Mouse (Mus musculus) MEL (cell line): Measurements from ENCODE around the gene Gm45213.

Experiments used
- CTCF ChIP-seq, 3 experiments: IDR thresholded peaks in 2 of 3; conservative IDR thresholded peaks in 1 of 3; 2 replicates each; pipeline ENCODE4 v1.5.1; 2011 to 2012; ENCODE audit warnings: low read length in 3 of 3, low read depth in 2 of 3, mild to moderate bottlenecking in 2 of 3, improper control_type of control experiment in 1 of 3, inconsistent platforms in 1 of 3, mixed read lengths in 1 of 3, moderate library complexity in 1 of 3; ENCODE audit not compliant: control insufficient read depth in 1 of 3, insufficient read depth in 1 of 3, poor library complexity in 1 of 3, severe bottlenecking in 1 of 3
- HCFC1 ChIP-seq: IDR thresholded peaks from 2 replicates; pipeline ENCODE4 v1.6.1; 2012; ENCODE audit warnings: low read depth, mild to moderate bottlenecking, inconsistent platforms, low read length, improper control_type of control experiment, moderate library complexity
- MYB ChIP-seq: IDR thresholded peaks from 2 replicates; pipeline ENCODE4 v1.6.1; 2011; ENCODE audit warnings: mild to moderate bottlenecking, low read depth, low read length, improper control_type of control experiment
- POLR2AphosphoS2 ChIP-seq: IDR thresholded peaks from 2 replicates; pipeline ENCODE4 v1.6.1; 2011; ENCODE audit warnings: low read length, improper control_type of control experiment
- POLR2AphosphoS5 ChIP-seq: IDR thresholded peaks from 2 replicates; pipeline ENCODE4 v1.6.1; 2012; ENCODE audit warnings: low read depth, borderline replicate concordance, mild to moderate bottlenecking, inconsistent platforms, low read length, moderate library complexity, mixed read lengths
- TAL1 ChIP-seq: IDR thresholded peaks from 2 replicates; pipeline ENCODE4 v1.6.1; 2012; ENCODE audit warnings: mild to moderate bottlenecking, inconsistent platforms, low read length, moderate library complexity, mixed read lengths

GRCm38 (mm10) chr7:66092656-66093055, 49.3 kb downstream of the Gm45213 start:
- TF ChIP-seq CTCF (IDR thresholded peaks at IDR 0.05 in 2 of 3, conservative IDR thresholded peaks at IDR 0.05 in 1 of 3; ENCODE audit: control insufficient read depth in 1 of 3, insufficient read depth in 1 of 3, low read depth in 2 of 3, low read length in 3 of 3, poor library complexity in 1 of 3, severe bottlenecking in 1 of 3) = no peak
- TF ChIP-seq MYB = no peak
- TF ChIP-seq HCFC1 = no peak
- no peak for TF ChIP-seq TAL1
- no peak for TF ChIP-seq POLR2AphosphoS2
- no peak for TF ChIP-seq POLR2AphosphoS5
